Mouse (Mus musculus): ENCODE data around the gene Fzd9.
"Not testable (repeated sequence)": the region's sequence is repeated elsewhere in the genome, so short reads cannot be mapped to it uniquely, and the experiment has no call there.

The Fzd9 gene

GRCm38 (mm10) chr5:135248956-135249676, 1.9 kb downstream of the Fzd9 start:
- no peak for DNase-seq (ENCODE audit: low spot score)

GRCm38 (mm10) chr5:135247337-135247736, 3.7 kb downstream of the Fzd9 start:
- no peak for DNase-seq (ENCODE audit: low spot score)

GRCm38 (mm10) chr5:135246531-135246930, 4.5 kb downstream of the Fzd9 start:
- no peak for DNase-seq (ENCODE audit: low spot score)

GRCm38 (mm10) chr5:135243166-135243565, 7.9 kb downstream of the Fzd9 start:
- DNase-seq (ENCODE audit: low spot score), result no peak

- no peak for DNase-seq (ENCODE audit: low spot score)
Measured at GRCm38 (mm10) chr5:135242608-135243007, 8.4 kb downstream of the Fzd9 start.

- DNase-seq (ENCODE audit: low spot score), result no peak
Measured at GRCm38 (mm10) chr5:135242136-135242535, 8.9 kb downstream of the Fzd9 start.

GRCm38 (mm10) chr5:135241474-135241873, 9.6 kb downstream of the Fzd9 start:
- DNase-seq (ENCODE audit: low spot score), result no peak

- DNase-seq (ENCODE audit: low spot score), result no peak
Measured at GRCm38 (mm10) chr5:135238832-135239231, 12.2 kb downstream of the Fzd9 start.

GRCm38 (mm10) chr5:135236571-135236970, 14.5 kb downstream of the Fzd9 start:
- DNase-seq (ENCODE audit: low spot score), result peak; percentile 37

- no peak for DNase-seq (ENCODE audit: low spot score)
Measured at GRCm38 (mm10) chr5:135233166-135233920, 17.7 kb downstream of the Fzd9 start.

GRCm38 (mm10) chr5:135230186-135230585, 20.8 kb downstream of the Fzd9 start:
- no peak for DNase-seq (ENCODE audit: low spot score)

GRCm38 (mm10) chr5:135225879-135226278, 25.2 kb downstream of the Fzd9 start:
- DNase-seq (ENCODE audit: low spot score), result not testable (repeated sequence)

GRCm38 (mm10) chr5:135224169-135224568, 26.9 kb downstream of the Fzd9 start:
- DNase-seq (ENCODE audit: low spot score), result no peak

- DNase-seq (ENCODE audit: low spot score), result no peak
Measured at GRCm38 (mm10) chr5:135222066-135222465, 29.0 kb downstream of the Fzd9 start.

GRCm38 (mm10) chr5:135220941-135221340, 30.1 kb downstream of the Fzd9 start:
- no peak for DNase-seq (ENCODE audit: low spot score)

- DNase-seq (ENCODE audit: low spot score), result no peak
Measured at GRCm38 (mm10) chr5:135216871-135217270, 34.2 kb downstream of the Fzd9 start.

- no peak for DNase-seq (ENCODE audit: low spot score)
Measured at GRCm38 (mm10) chr5:135208197-135208596, 42.8 kb downstream of the Fzd9 start.

- no peak for DNase-seq (ENCODE audit: low spot score)
Measured at GRCm38 (mm10) chr5:135202763-135203162, 48.3 kb downstream of the Fzd9 start.
